Mouse (Mus musculus) gonadal fat pad, adult 2 months (tissue): ENCODE measurements around the gene Gch1. TPM values are rescaled to one million over a fixed set of nuclear protein-coding genes. Genes with fewer than 3 reads are reported as not detected.

ENCODE experiments used
- DNase-seq: peaks from one replicate; pipeline ENCODE4 v3.0.0-alpha.2; 2012; ENCODE audit warnings: low read depth
- polyA plus RNA-seq: library from polyadenylated mRNA; depleted of rRNA; stranded (reverse); fragments of >200 nt; gene quantifications from 2 replicates; pipeline ENCODE4 v1.2.3, GENCODE M21; 2012; rRNA removed

Gch1 gene
- polyA plus RNA-seq = 3.4 and 3.7 TPM in 2 replicates

- no peak for DNase-seq
Observed at GRCm38 (mm10) chr14:47188848-47189634, at the start of gene Gch1. TSS of gene Gch1 (minus strand) at chr14:47189413.

DNA sequence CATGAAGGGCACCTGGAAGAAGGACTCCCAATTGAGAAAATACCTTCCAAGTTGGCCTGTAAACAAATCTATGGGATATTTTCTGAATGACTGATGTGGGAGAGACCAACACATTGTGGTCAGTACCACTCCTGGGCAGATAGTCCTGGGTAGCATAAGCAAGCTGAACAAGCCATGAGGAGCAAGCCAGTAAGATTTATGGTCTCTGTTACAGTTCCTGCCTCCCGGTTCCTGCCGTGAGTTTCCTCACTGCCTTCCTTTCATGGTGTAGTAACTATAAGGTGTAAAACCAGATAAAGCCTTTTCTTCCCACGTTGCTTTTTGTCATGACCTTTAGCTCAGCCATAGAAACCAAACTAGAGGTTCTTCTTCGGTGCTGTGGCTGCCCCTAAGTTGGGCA, 48.1 kb upstream of the Gch1 start:
- no peak for DNase-seq

DNA sequence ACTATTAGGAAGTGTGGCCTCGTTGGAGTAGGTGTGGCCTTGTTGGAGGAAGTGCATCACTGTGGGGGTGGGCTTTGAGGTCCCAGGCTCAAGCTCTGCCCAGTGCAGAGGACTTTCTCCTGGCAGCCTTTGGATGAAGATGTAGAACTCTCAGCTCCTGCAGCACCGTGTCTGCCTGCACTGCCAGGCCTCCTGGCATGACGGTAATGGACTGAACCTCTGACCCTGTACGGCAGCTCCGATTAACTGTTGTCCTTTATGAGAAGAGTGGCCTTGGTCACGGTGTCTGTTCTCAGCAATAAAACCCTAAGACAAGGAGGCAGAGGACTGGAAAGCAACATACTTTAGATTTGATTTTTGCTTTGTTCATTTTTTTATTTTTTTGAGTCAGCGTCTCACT, 47.3 kb upstream of the Gch1 start:
- DNase-seq = no peak

DNA sequence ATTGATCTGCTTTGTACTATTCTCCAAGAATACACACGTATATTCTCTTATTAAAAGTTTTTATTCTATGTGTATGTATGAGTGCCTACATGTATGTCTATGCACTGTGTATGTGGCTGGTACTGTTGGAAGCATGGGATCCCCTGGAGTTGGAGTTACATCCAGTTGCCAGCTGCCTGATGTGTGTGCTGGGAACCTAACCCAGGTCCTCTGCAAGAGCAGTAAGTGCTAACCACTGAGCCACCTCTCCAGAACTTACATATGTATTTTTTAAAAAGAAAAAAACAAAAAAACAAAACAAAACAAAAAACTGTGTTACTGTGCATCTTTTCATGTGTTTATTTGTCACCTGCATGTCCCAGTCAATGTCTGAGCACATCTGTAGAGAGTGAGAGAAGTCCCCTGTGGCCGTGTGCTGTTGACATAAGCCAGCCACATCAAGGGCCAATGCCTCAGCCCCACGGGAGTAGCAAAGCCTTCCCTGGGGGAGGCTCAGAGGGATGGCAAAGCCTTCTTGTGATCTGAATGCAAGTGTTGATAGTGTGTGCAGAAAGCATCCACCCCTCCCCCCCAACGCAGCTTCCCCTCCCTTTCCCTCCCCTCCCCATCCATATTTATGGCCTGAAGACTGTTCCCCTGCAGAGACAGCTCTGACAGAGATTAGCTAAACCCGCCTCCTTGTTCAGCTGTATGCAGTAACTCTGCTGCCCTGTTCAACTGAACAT, 45.5 kb upstream of the Gch1 start:
- no peak for DNase-seq

DNA sequence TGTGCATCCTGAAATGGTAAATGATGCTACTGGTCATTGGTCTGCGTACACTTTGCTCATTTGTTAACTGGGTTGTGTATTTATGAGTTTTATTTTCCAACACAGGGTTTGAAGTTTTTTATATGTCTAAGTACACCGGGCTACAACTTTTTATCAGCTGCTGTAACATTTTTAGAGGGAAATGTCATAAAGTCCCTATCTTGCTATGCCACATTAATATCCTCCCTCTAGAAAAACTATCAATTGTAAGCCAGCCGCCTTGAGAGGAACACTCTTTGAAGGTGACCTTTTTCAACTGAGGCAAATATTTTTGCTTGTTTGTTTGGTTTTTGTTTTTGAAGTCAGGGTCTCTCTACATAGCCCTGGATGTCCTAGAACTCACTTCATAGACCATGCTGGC, 44.8 kb upstream of the Gch1 start:
- no peak for DNase-seq

DNA sequence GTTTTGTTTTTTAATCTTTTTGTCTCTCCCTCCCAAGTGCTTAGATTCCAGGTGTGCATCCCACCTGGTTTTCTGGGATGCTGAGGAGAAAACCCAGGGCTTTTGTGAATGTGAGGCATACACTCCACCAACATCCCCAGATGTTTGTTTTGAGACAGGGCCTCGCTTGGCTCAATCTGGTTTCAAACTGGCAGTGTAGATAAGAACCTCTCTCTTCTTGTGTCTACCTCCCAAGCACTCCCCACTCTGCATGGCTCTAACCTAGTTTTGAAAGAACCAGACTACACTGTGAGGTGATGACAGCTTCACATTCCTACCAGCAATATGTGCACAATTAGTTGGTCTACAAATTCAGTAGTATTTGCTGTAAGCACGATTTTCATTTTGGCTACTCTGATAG, 44.4 kb upstream of the Gch1 start:
- no peak for DNase-seq

DNA sequence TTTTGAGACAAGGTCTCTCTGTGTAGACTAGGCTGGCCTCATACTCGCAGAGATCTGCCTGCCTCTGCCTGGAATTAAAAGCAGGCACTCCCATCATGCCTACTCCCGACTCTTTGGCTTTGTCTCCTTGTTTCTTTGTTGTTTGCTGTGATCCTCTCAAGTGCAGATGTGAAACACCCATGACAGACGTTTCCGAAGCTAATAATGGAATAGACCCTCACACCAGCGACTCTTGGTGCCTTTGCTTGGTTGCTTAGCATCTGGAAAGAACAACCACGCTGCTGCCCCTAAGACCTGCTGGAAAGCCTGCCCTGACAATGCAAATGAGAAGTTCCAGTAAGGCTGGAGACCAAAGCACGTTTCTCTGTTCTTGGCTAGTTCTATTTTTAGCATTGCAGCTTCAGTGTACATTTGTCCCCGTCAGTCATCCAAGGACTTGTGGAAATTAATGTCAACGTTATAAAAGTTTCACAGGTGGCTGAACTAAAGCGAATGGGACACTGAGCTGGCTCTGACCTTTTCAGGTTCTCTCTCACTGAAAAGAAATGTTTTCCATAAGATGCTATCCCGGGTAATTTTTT, 40.7 kb upstream of the Gch1 start:
- no peak for DNase-seq

GRCm38 (mm10) chr14:47225931-47226330, 36.7 kb upstream of the Gch1 start:
- DNase-seq = no peak

DNA sequence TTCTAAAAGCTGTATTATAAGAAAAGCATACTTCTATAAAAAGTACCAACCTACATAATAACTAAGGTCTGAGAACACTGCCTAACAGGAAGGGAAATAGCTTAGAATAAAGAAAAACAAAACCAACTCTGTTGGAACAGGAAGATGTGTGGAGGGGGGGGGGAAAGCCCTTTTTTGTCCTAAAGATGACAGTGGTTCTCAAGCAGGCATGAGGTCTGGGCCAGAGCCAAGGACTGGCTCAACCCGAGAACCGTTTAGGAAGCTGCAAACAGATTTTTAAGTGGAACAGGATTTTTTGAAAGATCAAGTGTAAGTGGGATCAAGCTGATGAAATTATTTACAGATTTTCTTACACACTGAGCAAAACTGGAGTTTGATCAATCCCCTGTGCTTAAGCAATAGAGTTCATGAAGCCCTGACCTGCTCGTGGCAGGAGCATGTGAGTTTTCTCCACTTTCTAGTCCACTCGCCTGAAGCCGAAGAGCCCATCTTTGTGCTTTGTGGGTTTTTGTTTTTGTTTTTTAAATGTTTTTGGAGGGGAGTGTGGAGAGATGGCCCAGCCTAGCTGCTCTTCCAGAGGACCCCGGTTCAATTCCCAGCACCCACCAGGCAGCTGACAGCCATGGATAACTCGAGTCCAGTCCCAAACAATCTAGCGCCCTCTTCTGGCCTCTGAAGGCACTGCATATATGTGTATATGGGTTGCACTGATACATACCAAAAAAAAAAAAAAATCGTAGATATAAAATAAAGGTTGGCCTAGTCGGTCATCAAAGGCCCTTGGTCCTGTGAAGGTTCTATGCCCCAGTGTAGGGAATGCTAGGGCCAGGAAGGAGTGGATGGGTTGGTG, 35.5 kb upstream of the Gch1 start:
- no peak for DNase-seq

DNA sequence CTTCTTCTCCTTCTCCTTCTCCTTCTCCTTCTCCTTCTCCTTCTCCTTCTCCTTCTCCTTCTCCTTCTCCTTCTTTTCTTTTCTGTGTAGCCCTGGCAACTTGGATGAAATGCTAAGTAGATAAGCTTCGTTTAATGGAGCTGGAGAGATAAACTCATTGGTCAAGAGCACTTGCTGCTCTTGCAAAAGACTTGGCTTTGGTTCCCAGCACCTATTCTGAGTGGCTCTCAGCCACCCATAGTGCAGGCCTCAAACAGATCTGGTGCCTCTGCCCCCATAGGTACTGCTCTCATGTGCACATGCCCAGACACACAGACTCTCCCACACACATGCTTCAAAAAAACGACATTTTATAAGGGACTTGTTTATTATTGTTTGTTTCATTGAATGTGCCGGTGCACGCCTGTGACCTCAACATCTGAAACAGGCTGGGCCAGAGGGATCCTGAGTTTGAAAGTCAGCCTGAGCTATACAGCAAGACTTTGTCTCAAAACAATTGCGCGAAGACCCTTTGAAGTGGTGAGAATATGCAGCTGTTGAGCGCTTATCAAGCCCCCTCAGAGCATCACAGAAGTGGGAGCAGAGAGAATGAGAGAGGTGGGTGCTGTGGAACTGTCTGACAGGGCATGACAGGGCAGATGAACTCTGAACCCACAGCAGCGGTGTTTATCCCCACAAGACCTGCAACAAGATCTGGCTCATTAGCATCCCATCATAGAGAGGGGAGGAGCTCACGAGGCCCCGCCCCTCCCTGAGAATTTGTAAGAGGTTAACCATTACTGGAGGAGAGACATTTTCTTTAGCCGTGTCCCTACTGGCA, 33.6 kb upstream of the Gch1 start:
- no peak for DNase-seq

DNA sequence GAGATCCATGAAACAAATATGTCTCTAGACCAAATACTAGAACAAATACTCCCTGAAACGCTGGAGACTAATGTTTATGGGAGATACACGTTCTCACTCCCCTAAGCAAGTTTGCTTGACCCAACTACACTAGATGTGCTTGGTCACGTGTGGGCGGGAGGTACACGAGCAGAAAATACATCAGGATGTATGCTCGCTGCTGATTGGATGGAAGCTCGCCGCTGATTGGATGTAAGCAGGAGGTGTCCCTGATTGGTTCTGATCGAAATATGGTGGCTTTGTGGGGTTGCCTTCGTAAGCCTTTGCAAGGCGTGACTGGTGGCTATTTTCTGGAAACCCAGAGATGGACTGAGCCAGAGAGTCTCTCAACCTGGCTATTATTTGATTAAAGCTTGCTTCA, 32.4 kb upstream of the Gch1 start:
- no peak for DNase-seq

DNA sequence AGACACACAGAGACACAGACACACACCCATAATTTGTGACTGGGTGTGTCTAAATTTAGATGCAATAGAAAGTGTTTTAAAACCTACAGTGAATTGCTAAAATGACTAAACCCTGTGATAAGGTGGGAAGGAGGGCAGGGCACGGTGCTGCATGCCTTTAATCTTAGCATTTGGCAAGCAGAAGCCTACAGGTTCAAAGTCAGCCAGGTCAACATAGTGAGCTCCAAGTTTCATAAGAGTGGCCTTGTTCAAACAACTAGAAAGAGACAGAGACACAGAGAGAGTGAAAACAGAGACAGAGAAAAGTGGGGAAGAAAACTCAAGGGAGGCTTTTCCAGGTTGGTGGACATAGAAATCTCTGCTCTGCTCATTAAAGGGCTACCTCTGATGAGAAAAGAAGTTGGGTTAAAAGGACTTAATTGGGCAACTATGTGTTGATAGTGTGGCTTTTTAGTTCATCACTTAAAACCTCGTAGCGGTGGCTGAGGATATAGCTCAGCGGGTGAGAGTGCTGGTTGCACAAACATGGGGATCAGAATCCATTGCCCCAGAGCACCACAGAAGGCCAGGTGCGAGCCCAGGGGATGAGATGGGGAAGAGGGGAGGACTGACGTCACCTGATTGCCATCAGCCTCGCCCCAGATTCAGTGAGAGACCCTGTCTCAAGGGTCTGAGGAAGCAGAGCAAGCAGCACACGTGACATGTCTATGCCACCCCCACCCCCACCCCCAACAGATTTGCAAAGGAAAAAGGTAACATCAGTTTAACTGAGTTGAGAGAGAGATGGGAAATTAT, 31.2 kb upstream of the Gch1 start:
- no peak for DNase-seq

DNA sequence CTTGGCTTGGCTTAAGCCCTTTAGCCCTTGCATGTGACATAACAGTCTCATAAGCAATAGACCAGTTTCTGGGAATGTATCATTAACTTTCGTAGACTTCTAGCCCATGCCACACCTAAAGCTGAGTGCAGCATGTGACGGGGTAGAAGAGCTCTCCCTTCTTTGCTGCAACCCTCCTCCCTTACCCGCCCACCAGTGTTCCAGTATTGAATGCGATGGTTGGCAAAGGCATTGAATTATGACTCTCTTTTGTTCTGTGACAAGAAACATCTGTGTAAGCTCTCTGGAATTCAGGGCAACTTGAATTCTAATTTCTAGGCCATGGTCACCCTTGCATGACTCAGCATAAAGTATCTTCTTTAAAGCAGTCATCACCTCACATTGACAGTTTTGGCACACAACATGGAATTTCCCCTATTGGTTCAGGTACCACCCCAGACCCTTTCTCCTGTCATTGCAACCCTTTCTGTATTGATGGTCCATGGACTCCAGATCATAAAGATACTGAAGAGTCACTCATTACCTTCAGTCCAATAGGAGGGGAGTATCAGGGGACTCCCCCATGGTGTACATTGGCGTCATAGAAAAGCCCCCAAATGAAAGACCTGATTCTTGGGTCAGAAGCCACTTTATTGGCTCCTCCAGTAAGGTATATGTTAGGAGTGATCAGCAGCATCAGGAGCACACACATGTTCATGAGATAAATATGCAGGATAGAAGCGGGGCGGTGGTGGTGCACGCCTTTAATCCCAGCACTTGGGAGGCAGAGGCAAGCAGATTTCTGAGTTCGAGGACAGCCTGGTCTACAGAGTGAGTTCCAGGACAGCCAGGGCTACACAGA, 29.8 kb upstream of the Gch1 start:
- no peak for DNase-seq

- no peak for DNase-seq
Observed at GRCm38 (mm10) chr14:47216541-47216940, 27.3 kb upstream of the Gch1 start.

DNA sequence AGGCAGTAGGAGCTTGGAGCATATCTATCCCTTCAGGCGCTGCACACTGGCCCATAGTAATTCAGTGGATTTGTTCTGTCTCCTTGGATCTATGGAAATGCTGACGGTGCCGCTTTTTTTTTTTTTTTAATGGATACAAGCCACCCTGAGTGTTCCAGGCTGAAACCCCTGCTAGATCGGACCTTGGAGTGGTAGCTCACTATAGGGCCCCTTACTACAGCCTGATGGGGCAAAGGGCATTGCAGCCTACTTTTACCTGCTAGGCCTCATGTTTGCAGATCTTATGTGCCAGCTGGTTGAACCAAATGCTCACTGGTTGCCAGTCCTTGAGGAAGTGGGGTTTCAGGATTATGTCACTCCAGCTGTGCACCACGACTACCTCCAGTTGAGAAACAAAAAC, 25.2 kb upstream of the Gch1 start:
- DNase-seq = no peak

DNA sequence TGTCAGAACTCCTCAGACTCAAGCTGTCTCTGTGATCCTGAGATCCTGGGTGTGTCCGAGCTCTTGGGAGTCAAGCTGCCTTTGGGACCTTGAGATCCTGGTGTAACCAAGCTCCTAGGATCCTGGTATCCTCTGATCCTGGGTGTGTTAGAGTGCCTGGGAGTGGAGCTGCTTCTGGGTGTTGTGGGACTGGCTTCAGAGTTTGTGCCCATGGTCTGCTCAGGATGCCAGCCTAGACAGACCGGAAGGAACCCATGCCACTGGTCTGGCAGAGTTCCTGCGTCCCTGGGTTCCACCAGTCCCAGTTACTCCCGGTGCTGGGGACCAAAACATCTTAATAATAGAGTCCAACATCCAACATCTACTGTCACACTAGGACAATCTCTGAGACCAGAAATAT, 24.1 kb upstream of the Gch1 start:
- DNase-seq = no peak

DNA sequence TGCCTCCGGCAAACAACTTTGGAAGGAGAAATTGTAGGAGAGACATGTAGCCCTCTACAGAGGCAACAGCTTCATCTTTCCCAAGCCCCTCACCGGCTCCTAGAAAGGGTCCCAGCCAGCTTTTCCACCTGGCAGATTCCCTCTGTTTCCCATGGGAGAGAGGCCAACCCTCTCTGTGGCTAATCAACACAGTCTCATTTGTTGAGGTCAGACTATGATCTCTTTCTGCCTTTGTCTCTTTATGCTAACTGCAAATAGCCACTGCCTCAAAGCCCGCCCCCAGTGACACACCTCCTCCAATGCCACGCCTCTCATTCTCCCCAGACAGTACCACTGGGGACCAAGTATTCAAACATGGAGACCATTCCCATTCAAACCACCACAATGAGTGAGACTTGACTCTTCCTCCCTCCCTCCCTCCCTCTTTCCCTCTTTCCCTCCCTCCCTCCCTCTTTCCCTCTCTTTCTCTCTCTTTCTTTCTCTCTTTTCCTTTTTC, 20.5 kb upstream of the Gch1 start:
- no peak for DNase-seq

GRCm38 (mm10) chr14:47208564-47209493, 19.6 kb upstream of the Gch1 start:
- DNase-seq = no peak
